Mouse (Mus musculus): ENCODE measurements around the gene Gm49395. TPM values are rescaled to one million over a fixed set of nuclear protein-coding genes. Genes with fewer than 3 reads are reported as not detected.

The Gm49395 gene
- polyA plus RNA-seq (2017; shearing (Covaris generic)) = 0.54 TPM

GRCm38 (mm10) chr13:115101355-115102191 lies at the start of gene Gm49395, which contains the start of gene Itga1:
Gene Gm49395, minus strand, starts transcription at chr13:115101921.
Gene Itga1, minus strand, starts transcription at chr13:115101964.

GRCm38 (mm10) chr13:115090069-115090976 lies 11.4 kb downstream of the Gm49395 start, which contains the start of gene Pelo:
Gene Pelo, minus strand, starts transcription at chr13:115090186.

Other genes with a start within 250 kb of the Gm49395 start
- gene Itga2, start 169.8 kb downstream of the Gm49395 start, polyA plus RNA-seq (2017; shearing (Covaris generic)) = 8.0 TPM
- gene Pelo, start 11.7 kb downstream of the Gm49395 start, polyA plus RNA-seq (2017; shearing (Covaris generic)) = 5.9 TPM
- gene Itga1, start within 50 bp of the Gm49395 start, polyA plus RNA-seq (2017; shearing (Covaris generic)) = 0.68 TPM

Data from activated CD4-positive, CD25-positive, alpha-beta regulatory T cell, adult 9 weeks (primary cell).